Mouse (Mus musculus): Measurements from ENCODE around the gene Mdm4.

The Mdm4 gene

GRCm38 (mm10) chr1:133030461-133030860 lies at the start of gene Mdm4:
Mdm4 (minus strand) TSS chr1:133030561.
- no peak for DNase-seq (ENCODE audit: low spot score)

GRCm38 (mm10) chr1:133080079-133080561 lies 49.8 kb upstream of the Mdm4 start:
- no peak for DNase-seq (ENCODE audit: low spot score)

- no peak for DNase-seq (ENCODE audit: low spot score)
These were observed 49.1 kb upstream of the Mdm4 start for GRCm38 (mm10) chr1:133079509-133079908.

GRCm38 (mm10) chr1:133078338-133078727 lies 48.0 kb upstream of the Mdm4 start:
- no peak for DNase-seq (ENCODE audit: low spot score)

GRCm38 (mm10) chr1:133077606-133078337 lies 47.4 kb upstream of the Mdm4 start:
- DNase-seq (ENCODE audit: low spot score): no peak

GRCm38 (mm10) chr1:133076681-133077514 lies 46.5 kb upstream of the Mdm4 start:
- no peak for DNase-seq (ENCODE audit: low spot score)

- DNase-seq (ENCODE audit: low spot score): no peak
These were observed 45.5 kb upstream of the Mdm4 start for GRCm38 (mm10) chr1:133075651-133076400.

- DNase-seq (ENCODE audit: low spot score): no peak
These were observed 44.2 kb upstream of the Mdm4 start for GRCm38 (mm10) chr1:133074541-133074940.

- no peak for DNase-seq (ENCODE audit: low spot score)
These were observed 43.0 kb upstream of the Mdm4 start for GRCm38 (mm10) chr1:133073327-133073856.

- no peak for DNase-seq (ENCODE audit: low spot score)
These were observed 41.5 kb upstream of the Mdm4 start for GRCm38 (mm10) chr1:133071666-133072381.

- DNase-seq (ENCODE audit: low spot score): no peak
These were observed 39.8 kb upstream of the Mdm4 start for GRCm38 (mm10) chr1:133070157-133070556.

- DNase-seq (ENCODE audit: low spot score): no peak
These were observed 39.1 kb upstream of the Mdm4 start for GRCm38 (mm10) chr1:133069275-133070120.

- DNase-seq (ENCODE audit: low spot score): no peak
These were observed 38.4 kb upstream of the Mdm4 start for GRCm38 (mm10) chr1:133068669-133069274.

- no peak for DNase-seq (ENCODE audit: low spot score)
These were observed 37.9 kb upstream of the Mdm4 start for GRCm38 (mm10) chr1:133068268-133068667.

- no peak for DNase-seq (ENCODE audit: low spot score)
These were observed 32.8 kb upstream of the Mdm4 start for GRCm38 (mm10) chr1:133063164-133063563.

- DNase-seq (ENCODE audit: low spot score): no peak
These were observed 30.3 kb upstream of the Mdm4 start for GRCm38 (mm10) chr1:133060681-133061080.

GRCm38 (mm10) chr1:133059592-133059991 lies 29.2 kb upstream of the Mdm4 start:
- no peak for DNase-seq (ENCODE audit: low spot score)

- no peak for DNase-seq (ENCODE audit: low spot score)
These were observed 27.1 kb upstream of the Mdm4 start for GRCm38 (mm10) chr1:133057345-133058034.

GRCm38 (mm10) chr1:133054326-133054725 lies 24.0 kb upstream of the Mdm4 start:
- DNase-seq (ENCODE audit: low spot score): no peak

Measured in layer of hippocampus, adult 9-10 months (tissue).